Comparison of ENCODE assay signal across 10 mouse cellular contexts in the genomic region with DNA sequence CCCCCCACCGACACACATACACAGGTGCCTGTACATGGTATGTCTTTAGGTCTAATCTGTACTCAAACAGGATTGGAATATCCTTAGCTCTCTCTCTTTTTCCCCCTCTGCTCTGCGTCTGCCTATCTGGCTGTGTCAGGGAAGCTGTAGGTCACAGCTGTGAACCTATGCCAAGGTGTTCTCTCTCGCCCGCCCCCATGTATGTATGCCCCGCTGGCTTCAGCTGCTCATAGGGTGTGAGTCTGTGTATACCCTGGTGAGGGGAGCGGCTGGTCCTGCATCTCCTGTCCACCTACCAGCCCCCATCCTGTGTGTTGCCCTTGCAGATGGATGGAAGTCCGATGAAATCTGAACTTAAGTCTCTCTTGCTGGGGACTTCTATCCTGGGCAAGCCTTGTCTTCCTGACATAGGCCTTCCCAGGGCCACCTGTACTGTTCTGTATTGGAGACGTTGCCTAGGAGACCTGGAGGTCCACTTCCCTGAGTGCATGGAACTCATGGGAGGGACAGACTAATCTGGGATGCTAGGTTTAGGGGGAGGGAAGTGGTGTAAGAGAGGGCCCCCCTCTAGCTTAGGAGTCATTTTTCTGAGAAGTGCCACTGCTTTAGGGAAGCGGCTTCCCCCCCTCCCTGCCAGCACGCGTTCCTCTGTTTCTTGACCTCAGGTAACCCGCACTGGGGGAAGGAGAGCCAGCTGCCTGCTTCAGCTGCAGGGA. TPM values are rescaled to one million over a fixed set of nuclear protein-coding genes. Genes with fewer than 3 reads are reported as not detected.
DNase-seq lines count a peak whose midpoint lies in the region; ATAC-seq and TF ChIP-seq lines count a peak whose summit lies in the region.
"Had no signal": no experiment of that assay in that cellular context is flagged by ENCODE, and none has a peak within 500 bp of the region (broad histone marks: within the 10 kb centered on the region; RNA-seq: fewer than 3 reads in every experiment).

No protein-coding gene starts in this region.

- peaks cover 70% of the 10 kb centered on the region for H3K4me1 ChIP-seq in kidney, postnatal 0 days (replicated peaks; ENCODE audit: insufficient read depth, low read length)
- H3K4me1 ChIP-seq in kidney, embryonic 16.5 days (ENCODE audit: insufficient read depth, low read length): peaks cover 71% of the 10 kb centered on the region
- H3K4me1 ChIP-seq in MEL (ENCODE audit: control insufficient read depth in 1 of 2, insufficient read depth in 2 of 2, low read length in 2 of 2): peaks cover 23 to 43% of the 10 kb centered on the region in 2 experiments
- H3K4me1 ChIP-seq in limb, embryonic 12.5 days (replicated peaks): peaks cover 76% of the 10 kb centered on the region

- H3K4me3 ChIP-seq in kidney, postnatal 0 days (replicated peaks; ENCODE audit: low read depth, low read length): no peak overlapping the region
- no peak overlapping the region for H3K4me3 ChIP-seq in kidney, embryonic 16.5 days (ENCODE audit: low read length)
- H3K4me3 ChIP-seq in MEL (ENCODE audit: control insufficient read depth in 1 of 2, insufficient read depth in 1 of 2, low read depth in 2 of 2, low read length in 2 of 2): no peak overlapping the region
- no peak overlapping the region for H3K4me3 ChIP-seq in limb, embryonic 12.5 days (replicated peaks)
- H3K4me3 ChIP-seq: forebrain, embryonic 13.5 days had no signal

- TF ChIP-seq POLR2A in MEL (IDR thresholded peaks at IDR 0.05; ENCODE audit: control insufficient read depth in 1 of 2, insufficient read depth in 1 of 2, low read depth in 1 of 2, low read length in 2 of 2, poor library complexity in 1 of 2): no peak

- H3K4me2 ChIP-seq in kidney, postnatal 0 days (ENCODE audit: low read length): no peak overlapping the region
- no peak overlapping the region for H3K4me2 ChIP-seq in kidney, embryonic 16.5 days (replicated peaks; ENCODE audit: low read depth, low read length)
- H3K4me2 ChIP-seq in limb, embryonic 12.5 days: 0 out of 2 replicates have a peak overlapping the region, but pooled peaks have one; percentile 4
- H3K4me2 ChIP-seq: forebrain, embryonic 13.5 days had no signal

- peak in 1 of 2 experiments; percentile 75; a peak in 2 of 4 replicates for TF ChIP-seq EP300 in MEL (IDR thresholded peaks at IDR 0.05; ENCODE audit: low read depth in 1 of 2, low read length in 2 of 2)

- H3K36me3 ChIP-seq in kidney, postnatal 0 days (ENCODE audit: insufficient read depth, low read length): peaks cover 7% of the 10 kb centered on the region; the same call in 1 of the 2 replicates
- peaks cover 14% of the 10 kb centered on the region; the same call in 1 of the 2 replicates for H3K36me3 ChIP-seq in kidney, embryonic 16.5 days (ENCODE audit: insufficient read depth, low read length)
- H3K36me3 ChIP-seq in MEL (ENCODE audit: control insufficient read depth in 1 of 2, insufficient read depth in 2 of 2, low read length in 2 of 2): peaks cover 0 to 40% of the 10 kb centered on the region in 2 experiments; a peak in 2 of 4 replicates
- peaks cover 48% of the 10 kb centered on the region for H3K36me3 ChIP-seq in limb, embryonic 12.5 days

- H3K27ac ChIP-seq in kidney, postnatal 0 days: no peak overlapping the region
- no peak overlapping the region for H3K27ac ChIP-seq in kidney, embryonic 16.5 days (ENCODE audit: low read length)
- no peak overlapping the region for H3K27ac ChIP-seq in MEL (ENCODE audit: control insufficient read depth, low read depth, low read length)
- H3K27ac ChIP-seq in limb, embryonic 12.5 days: no peak overlapping the region
- H3K27ac ChIP-seq: forebrain, embryonic 13.5 days had no signal

- no peaks in the 10 kb centered on the region for H3K27me3 ChIP-seq in kidney, postnatal 0 days (ENCODE audit: insufficient read depth, low read length)
- no peaks in the 10 kb centered on the region for H3K27me3 ChIP-seq in kidney, embryonic 16.5 days (ENCODE audit: insufficient read depth, low read length)
- H3K27me3 ChIP-seq in MEL (ENCODE audit: control insufficient read depth in 1 of 2, insufficient read depth in 2 of 2, low read length in 2 of 2): no peaks in the 10 kb centered on the region
- no peaks in the 10 kb centered on the region for H3K27me3 ChIP-seq in limb, embryonic 12.5 days
- H3K27me3 ChIP-seq: forebrain, embryonic 13.5 days had no signal

- TF ChIP-seq CTCF in kidney, postnatal 0 days (IDR thresholded peaks at IDR 0.05; ENCODE audit: low read depth): no peak
- no peak for TF ChIP-seq CTCF in MEL (IDR thresholded peaks at IDR 0.05 in 2 of 3, conservative IDR thresholded peaks at IDR 0.05 in 1 of 3; ENCODE audit: control insufficient read depth in 1 of 3, insufficient read depth in 1 of 3, low read depth in 2 of 3, low read length in 3 of 3, poor library complexity in 1 of 3, severe bottlenecking in 1 of 3)

- no peaks in the 10 kb centered on the region for H3K9me3 ChIP-seq in kidney, postnatal 0 days (replicated peaks; ENCODE audit: low read length)
- no peaks in the 10 kb centered on the region for H3K9me3 ChIP-seq in kidney, embryonic 16.5 days (ENCODE audit: low read length)
- no peaks in the 10 kb centered on the region for H3K9me3 ChIP-seq in MEL (replicated peaks; ENCODE audit: insufficient read depth, low read length)
- no peaks in the 10 kb centered on the region for H3K9me3 ChIP-seq in limb, embryonic 12.5 days
- H3K9me3 ChIP-seq: forebrain, embryonic 13.5 days had no signal

- H3K79me2 ChIP-seq in MEL (ENCODE audit: control insufficient read depth, insufficient read depth, low read length, poor library complexity): 0 out of 2 replicates have a peak, but pooled peaks cover 2% of the 10 kb centered on the region

- intact Hi-C loops in gastrocnemius, postnatal 14 days (cut with DNase I; ENCODE audit: low total_unique reads): no loop called here

- TF ChIP-seq RAD21 in MEL (IDR thresholded peaks at IDR 0.05; ENCODE audit: low read depth, low read length): no peak

- DNase-seq in gastrocnemius, postnatal 14 days: peak; percentile 4
- no peak for DNase-seq in gastrocnemius, postnatal 4 days (ENCODE audit: low spot score in 2 of 2)
- no peak for DNase-seq in kidney, postnatal 0 days (ENCODE audit: low spot score)
- peak; percentile 54 for DNase-seq in MEL (ENCODE audit: low read depth, low spot score)
- DNase-seq in cerebellum, postnatal 25 days: no peak

- peak overlapping the region; percentile 32; the same call in 1 of the 2 replicates for H3K9ac ChIP-seq in kidney, postnatal 0 days (ENCODE audit: low read depth, low read length)
- H3K9ac ChIP-seq in kidney, embryonic 16.5 days (replicated peaks; ENCODE audit: low read length): no peak overlapping the region; the same call in 1 of the 2 replicates
- peak overlapping the region; percentile 6; the same call in 1 of the 2 replicates for H3K9ac ChIP-seq in MEL (ENCODE audit: control insufficient read depth, low read depth, low read length, poor library complexity, severe bottlenecking)
- 0 out of 2 replicates have a peak overlapping the region, but pooled peaks have one; percentile 18 for H3K9ac ChIP-seq in limb, embryonic 12.5 days (replicated peaks)
- H3K9ac ChIP-seq: forebrain, embryonic 13.5 days had no signal

- WGBS in kidney, postnatal 0 days: 75% methylated on average over 9 of the region's 12 CpGs
- WGBS in kidney, embryonic 16.5 days: 77% methylated on average over 12 of the region's 12 CpGs
- WGBS in limb, embryonic 12.5 days: 77% methylated on average over 11 of the region's 12 CpGs

- no peak for ATAC-seq in kidney, postnatal 0 days (replicated peaks; ENCODE audit: low FRiP score, low read depth)
- no peak for ATAC-seq in kidney, embryonic 16.5 days (ENCODE audit: low FRiP score, low TSS enrichment)
- ATAC-seq in limb, embryonic 12.5 days (ENCODE audit: insufficient number of reproducible peaks, insufficient read depth, low FRiP score, low TSS enrichment, low read depth): no peak
- no peak for ATAC-seq in frontal cortex, adult (ENCODE audit: low TSS enrichment)
- ATAC-seq: forebrain, embryonic 13.5 days had no signal

TF ChIP-seq in MEL, 35 proteins besides CTCF, POLR2A, EP300 and RAD21 (continues in another document):
- no peak for TF ChIP-seq MEF2A (IDR thresholded peaks at IDR 0.05; ENCODE audit: extremely low read depth, insufficient replicate concordance, low read depth, low read length, poor library complexity, severe bottlenecking)
- TF ChIP-seq TBP (IDR thresholded peaks at IDR 0.05; ENCODE audit: low read depth, low read length): no peak
- TF ChIP-seq MAX (IDR thresholded peaks at IDR 0.05; ENCODE audit: low read length): peak; percentile 39; the same call in 1 of the 2 replicates
- peak; percentile 54; the same call in 1 of the 2 replicates for TF ChIP-seq ETS1 (IDR thresholded peaks at IDR 0.05; ENCODE audit: low read depth, low read length)

RNA-seq across cellular contexts. Expression of a gene that starts 21.8 kb away (rescaled TPM):
- 10 to 100 TPM; 13.7 to 19.7 TPM for total RNA-seq in gastrocnemius, postnatal 14 days (2021)
- 10 to 100 TPM; 44.6 to 45.9 TPM for total RNA-seq in gastrocnemius, postnatal 4 days (2021)
- 25.7 and 26.3 TPM in 2 replicates for polyA plus RNA-seq in kidney, postnatal 0 days (2015; fragmentation: Nextera tagmentation; extraction: Ambion mirVana)
- 31.4 and 32.5 TPM in 2 replicates for polyA plus RNA-seq in kidney, embryonic 16.5 days (2015; fragmentation: Nextera tagmentation; extraction: Ambion mirVana)
- total RNA-seq in MEL (2012; rRNA removed): 9.8 and 12.1 TPM in 2 replicates
- polyA plus RNA-seq in MEL (2012; ENCODE audit: insufficient read depth in 1 of 2, insufficient read length in 2 of 2, low read depth in 1 of 2, low replicate concordance in 2 of 2, missing spikeins in 1 of 2): 10 to 100 TPM in 1 of 2 experiments, not detected in 1; 13.7 TPM
- polyA plus RNA-seq in limb, embryonic 12.5 days (2016; fragmentation: Nextera tagmentation; extraction: Ambion mirVana): 47.1 TPM in 2 replicates

RNA-seq across cellular contexts. Expression of a gene that starts 33.4 kb away (rescaled TPM):
- not detected for total RNA-seq in gastrocnemius, postnatal 14 days (2021)
- under 1 TPM in 1 of 2 experiments, not detected in 1; 0.69 TPM for total RNA-seq in gastrocnemius, postnatal 4 days (2021)
- polyA plus RNA-seq in kidney, postnatal 0 days (2015; fragmentation: Nextera tagmentation; extraction: Ambion mirVana): 1.1 and 1.6 TPM in 2 replicates
- polyA plus RNA-seq in kidney, embryonic 16.5 days (2015; fragmentation: Nextera tagmentation; extraction: Ambion mirVana): 0.59 TPM in 1 of 2 replicates, not detected in the other
- total RNA-seq in MEL (2012; rRNA removed): not detected in 2 replicates
- polyA plus RNA-seq in MEL (2012; ENCODE audit: insufficient read depth in 1 of 2, insufficient read length in 2 of 2, low read depth in 1 of 2, low replicate concordance in 2 of 2, missing spikeins in 1 of 2): not detected
- polyA plus RNA-seq in limb, embryonic 12.5 days (2016; fragmentation: Nextera tagmentation; extraction: Ambion mirVana): 0.51 TPM in 1 of 2 replicates, not detected in the other
- total RNA-seq: megakaryocyte-erythroid progenitor cell, adult 5-6 weeks had no signal
- polyA plus RNA-seq: forebrain, embryonic 13.5 days had no signal

RNA-seq across cellular contexts. Expression of a gene that starts 41.8 kb away (rescaled TPM):
- 1 to 10 TPM in 1 of 2 experiments, under 1 TPM in 1; 0.78 to 1.3 TPM for total RNA-seq in gastrocnemius, postnatal 14 days (2021)
- total RNA-seq in gastrocnemius, postnatal 4 days (2021): 1 to 10 TPM; 6.8 to 7.5 TPM
- 12.3 and 15.5 TPM in 2 replicates for polyA plus RNA-seq in kidney, postnatal 0 days (2015; fragmentation: Nextera tagmentation; extraction: Ambion mirVana)
- polyA plus RNA-seq in kidney, embryonic 16.5 days (2015; fragmentation: Nextera tagmentation; extraction: Ambion mirVana): 36.2 and 38.6 TPM in 2 replicates
- total RNA-seq in MEL (2012; rRNA removed): 83.4 and 104 TPM in 2 replicates
- 10 to 100 TPM; 56.9 to 69.4 TPM for polyA plus RNA-seq in MEL (2012; ENCODE audit: insufficient read depth in 1 of 2, insufficient read length in 2 of 2, low read depth in 1 of 2, low replicate concordance in 2 of 2, missing spikeins in 1 of 2)
- polyA plus RNA-seq in limb, embryonic 12.5 days (2016; fragmentation: Nextera tagmentation; extraction: Ambion mirVana): 44.8 and 48.5 TPM in 2 replicates

Comparison
In these comparisons a context has a peak if more than half of its experiments do, and no peak if none do; other contexts are left out.
1. DNase-seq: peak in gastrocnemius, postnatal 14 days (single experiment) and MEL (single experiment); none in gastrocnemius, postnatal 4 days (0 of 2), kidney, postnatal 0 days (single experiment) and cerebellum, postnatal 25 days (0 of 2).